Mouse (Mus musculus) embryonic fibroblast, embryonic 13.5 days (primary cell): ENCODE measurements at regions not wholly inside any gene's neighbourhood (a gene's known extent, or its start where the extent isn't known, plus 50 kb on each side); places are given as distances from the start of the nearest gene placed in this dataset.

Source experiments
- CTCF ChIP-seq: IDR thresholded peaks from 2 replicates; pipeline ENCODE4 v1.5.1; 2011; ENCODE audit warnings: mild to moderate bottlenecking, control low read depth, low read length, moderate library complexity, borderline replicate concordance; ENCODE audit not compliant: insufficient read depth
- POLR2A ChIP-seq: IDR thresholded peaks from 2 replicates; pipeline ENCODE4 v1.6.1; 2011; ENCODE audit warnings: low read depth, mild to moderate bottlenecking, control low read depth, low read length, moderate library complexity

- TF ChIP-seq CTCF (no peak), POLR2A (no peak)
These were observed 121.1 kb upstream of the Adamts9 start for GRCm38 (mm10) chr6:93064366-93064765.
